Mouse (Mus musculus): ENCODE measurements at regions not wholly inside any gene's neighbourhood (a gene's known extent, or its start where the extent isn't known, plus 50 kb on each side); places are given as distances from the start of the nearest gene placed in this dataset.

DNA sequence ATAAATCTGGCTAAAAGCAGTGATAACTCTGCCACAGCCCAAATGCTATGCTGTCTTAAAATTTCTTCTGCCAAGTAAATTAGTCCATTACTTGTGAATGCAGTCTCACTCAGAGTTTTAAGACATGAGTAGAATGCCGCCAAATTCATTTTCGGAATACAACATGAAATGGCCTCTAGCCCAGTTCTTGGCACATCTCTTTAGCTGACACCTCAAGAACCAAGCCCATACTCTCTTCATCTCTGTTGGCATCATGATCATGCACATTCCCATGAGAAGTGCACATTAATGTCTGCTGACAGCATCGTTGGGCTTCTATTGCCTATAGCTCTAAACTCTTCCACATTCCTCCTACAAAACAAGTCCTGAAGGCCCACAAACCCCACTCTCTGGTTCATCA, 336.2 kb downstream of the Mycn start:
- H3K9ac ChIP-seq, result no peak overlapping the region
- no peak overlapping the region for H3K4me2 ChIP-seq (replicated peaks)
- no peaks in the 10 kb centered on the region for H3K4me1 ChIP-seq
- H3K9me3 ChIP-seq, result no peaks in the 10 kb centered on the region
- H3K4me3 ChIP-seq, result no peak overlapping the region
- no peak for ATAC-seq (ENCODE audit: low FRiP score, low read depth)
- no peaks in the 10 kb centered on the region for H3K36me3 ChIP-seq
- WGBS, result 94% methylated on average over 3 of the region's 3 CpGs
- no peaks in the 10 kb centered on the region for H3K27me3 ChIP-seq
- no peak overlapping the region for H3K27ac ChIP-seq

- no peak overlapping the region for H3K9ac ChIP-seq
- WGBS, result 38% methylated on average over 2 of the region's 2 CpGs
- ATAC-seq (ENCODE audit: low FRiP score, low read depth), result no peak
- no peaks in the 10 kb centered on the region for H3K27me3 ChIP-seq
- no peaks in the 10 kb centered on the region for H3K4me1 ChIP-seq
- H3K27ac ChIP-seq, result no peak overlapping the region
- H3K9me3 ChIP-seq, result no peaks in the 10 kb centered on the region
- H3K36me3 ChIP-seq, result no peaks in the 10 kb centered on the region
- H3K4me2 ChIP-seq (replicated peaks), result no peak overlapping the region
- H3K4me3 ChIP-seq, result no peak overlapping the region
Observed at GRCm38 (mm10) chr12:12601362-12601761, 339.4 kb downstream of the Fam49a start.

GRCm38 (mm10) chr12:12595399-12595798, 333.5 kb downstream of the Fam49a start:
- Histone ChIP-seq H3K9ac (no peak overlapping the region), H3K27me3 (no peaks in the 10 kb centered on the region), H3K9me3 (no peaks in the 10 kb centered on the region), H3K36me3 (no peaks in the 10 kb centered on the region), H3K27ac (no peak overlapping the region), H3K4me2 (replicated peaks) (no peak overlapping the region), H3K4me1 (no peaks in the 10 kb centered on the region), H3K4me3 (no peak overlapping the region)
- 83% methylated on average over 3 of the region's 3 CpGs for WGBS
- ATAC-seq (ENCODE audit: low FRiP score, low read depth), result no peak

DNA sequence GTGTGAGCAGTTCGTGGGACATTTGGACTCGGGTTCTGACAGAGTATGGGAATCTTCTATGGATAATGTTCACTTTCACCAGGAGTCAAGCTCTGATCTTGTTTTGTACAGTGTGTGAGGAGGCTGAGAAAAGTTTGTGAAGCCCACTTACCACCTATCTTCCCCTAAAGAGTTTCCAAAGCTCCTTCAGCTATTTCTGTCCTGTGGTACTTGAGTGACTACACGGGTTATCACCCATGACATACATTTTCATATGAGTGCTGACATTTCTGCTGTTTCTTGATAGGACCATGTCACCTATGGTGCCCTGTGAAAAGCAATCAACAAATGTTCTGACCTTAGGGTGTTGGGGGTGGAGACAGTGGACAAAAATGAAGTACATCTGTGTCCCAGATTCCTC, 332.6 kb downstream of the Fam49a start:
- Histone ChIP-seq H3K4me3 (no peak overlapping the region), H3K36me3 (no peaks in the 10 kb centered on the region), H3K27me3 (no peaks in the 10 kb centered on the region), H3K4me2 (replicated peaks) (no peak overlapping the region), H3K27ac (no peak overlapping the region), H3K9ac (no peak overlapping the region), H3K4me1 (no peaks in the 10 kb centered on the region), H3K9me3 (no peaks in the 10 kb centered on the region)
- WGBS, result 89% methylated on average over 3 of the region's 3 CpGs
- no peak for ATAC-seq (ENCODE audit: low FRiP score, low read depth)

- no peaks in the 10 kb centered on the region for H3K27me3 ChIP-seq
- H3K4me2 ChIP-seq (replicated peaks), result no peak overlapping the region
- ATAC-seq (ENCODE audit: low FRiP score, low read depth), result no peak
- no peaks in the 10 kb centered on the region for H3K36me3 ChIP-seq
- H3K4me3 ChIP-seq, result no peak overlapping the region
- H3K9ac ChIP-seq, result no peak overlapping the region
- peaks cover 7% of the 10 kb centered on the region for H3K4me1 ChIP-seq
- WGBS, result 90% methylated on average over 2 of the region's 2 CpGs
- H3K9me3 ChIP-seq, result no peaks in the 10 kb centered on the region
- H3K27ac ChIP-seq, result no peak overlapping the region
Observed at GRCm38 (mm10) chr12:12593343-12593742, 331.4 kb downstream of the Fam49a start.

- no peak for ATAC-seq (ENCODE audit: low FRiP score, low read depth)
- no peak overlapping the region for H3K4me3 ChIP-seq
- H3K36me3 ChIP-seq, result no peaks in the 10 kb centered on the region
- H3K27ac ChIP-seq, result no peak overlapping the region
- no peak overlapping the region for H3K4me2 ChIP-seq (replicated peaks)
- H3K27me3 ChIP-seq, result no peaks in the 10 kb centered on the region
- no peak overlapping the region for H3K9ac ChIP-seq
- H3K4me1 ChIP-seq, result peaks cover 18% of the 10 kb centered on the region
- no peaks in the 10 kb centered on the region for H3K9me3 ChIP-seq
- WGBS, result 67% methylated on average over 8 of the region's 8 CpGs
Observed at GRCm38 (mm10) chr12:12590753-12591291, 328.9 kb downstream of the Fam49a start.

- ATAC-seq (ENCODE audit: low FRiP score, low read depth), result peak; percentile 71; the same call in 1 of the 2 replicates
- no peak overlapping the region for H3K4me3 ChIP-seq
- 12% methylated on average over 5 of the region's 5 CpGs for WGBS
Observed at GRCm38 (mm10) chr12:12588771-12589370, 326.9 kb downstream of the Fam49a start.

GRCm38 (mm10) chr12:12586436-12586835, 324.5 kb downstream of the Fam49a start:
- Histone ChIP-seq H3K4me1 (peaks cover 29% of the 10 kb centered on the region), H3K27ac (no peak overlapping the region), H3K4me2 (replicated peaks) (no peak overlapping the region), H3K9ac (no peak overlapping the region), H3K4me3 (no peak overlapping the region), H3K36me3 (no peaks in the 10 kb centered on the region), H3K27me3 (no peaks in the 10 kb centered on the region), H3K9me3 (no peaks in the 10 kb centered on the region)
- ATAC-seq (ENCODE audit: low FRiP score, low read depth), result no peak
- WGBS, result 25% methylated on average over 6 of the region's 6 CpGs

More at GRCm38 (mm10) chr12:12588771-12589370, 326.9 kb downstream of the Fam49a start:
- H3K27ac ChIP-seq, result no peak overlapping the region
- no peak overlapping the region for H3K4me2 ChIP-seq (replicated peaks)
- no peak overlapping the region for H3K9ac ChIP-seq
- H3K27me3 ChIP-seq, result no peaks in the 10 kb centered on the region
- H3K9me3 ChIP-seq, result no peaks in the 10 kb centered on the region
- H3K36me3 ChIP-seq, result no peaks in the 10 kb centered on the region
- peaks cover 18% of the 10 kb centered on the region for H3K4me1 ChIP-seq

DNA sequence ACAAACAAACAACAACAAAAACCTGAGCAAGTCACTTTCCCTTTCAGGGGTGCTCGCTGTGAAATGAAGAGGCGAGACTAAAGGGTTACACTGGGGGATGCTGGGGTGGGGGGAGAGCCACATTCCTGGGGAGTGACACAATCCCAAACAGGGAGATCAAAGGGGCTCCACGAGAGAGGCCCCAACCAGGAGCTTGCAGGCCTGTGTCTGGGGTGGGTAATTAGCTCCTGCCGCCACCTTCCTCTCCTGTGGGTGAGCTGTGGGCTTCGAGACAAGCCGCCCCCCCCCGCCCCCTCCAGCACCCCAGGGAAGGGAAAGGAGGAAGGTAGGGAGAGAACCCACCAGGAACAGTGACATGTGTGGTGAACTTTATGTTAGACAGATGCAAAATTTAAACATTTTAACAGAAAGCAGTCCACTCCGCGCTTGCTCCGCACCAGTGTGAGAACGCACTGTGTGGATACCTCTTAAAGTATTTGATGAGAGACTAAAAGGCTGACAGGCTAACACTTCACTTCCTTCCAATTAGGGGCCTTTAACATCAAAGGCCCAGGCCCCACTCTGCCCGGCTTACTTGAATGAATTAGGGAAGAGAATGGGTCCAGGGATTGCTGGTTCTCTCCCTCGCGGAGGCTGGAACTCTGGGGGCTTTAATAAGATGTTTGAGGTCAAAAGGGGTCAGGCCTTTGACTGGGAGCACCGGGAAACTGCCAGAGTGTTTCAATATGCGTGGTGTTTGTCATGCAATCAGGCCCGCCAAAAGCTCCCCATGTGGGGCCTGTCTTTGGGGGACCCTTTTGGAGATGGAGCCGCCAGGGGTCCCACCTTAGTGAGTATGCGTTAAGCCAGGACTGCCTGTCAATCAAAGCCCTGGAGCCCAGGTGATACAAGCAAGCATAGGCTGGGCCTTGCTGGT, 319.6 kb downstream of the Fam49a start:
- peaks cover 31% of the 10 kb centered on the region for H3K4me1 ChIP-seq
- 6% methylated on average over 19 of the region's 19 CpGs for WGBS
- peak overlapping the region; percentile 23 for H3K27ac ChIP-seq
- no peak overlapping the region for H3K9ac ChIP-seq
- H3K4me3 ChIP-seq, result no peak overlapping the region
- no peaks in the 10 kb centered on the region for H3K27me3 ChIP-seq
- no peaks in the 10 kb centered on the region for H3K9me3 ChIP-seq
- H3K4me2 ChIP-seq (replicated peaks), result peak overlapping the region; percentile 49
- no peaks in the 10 kb centered on the region for H3K36me3 ChIP-seq
- ATAC-seq (ENCODE audit: low FRiP score, low read depth), result peak; percentile 88

DNA sequence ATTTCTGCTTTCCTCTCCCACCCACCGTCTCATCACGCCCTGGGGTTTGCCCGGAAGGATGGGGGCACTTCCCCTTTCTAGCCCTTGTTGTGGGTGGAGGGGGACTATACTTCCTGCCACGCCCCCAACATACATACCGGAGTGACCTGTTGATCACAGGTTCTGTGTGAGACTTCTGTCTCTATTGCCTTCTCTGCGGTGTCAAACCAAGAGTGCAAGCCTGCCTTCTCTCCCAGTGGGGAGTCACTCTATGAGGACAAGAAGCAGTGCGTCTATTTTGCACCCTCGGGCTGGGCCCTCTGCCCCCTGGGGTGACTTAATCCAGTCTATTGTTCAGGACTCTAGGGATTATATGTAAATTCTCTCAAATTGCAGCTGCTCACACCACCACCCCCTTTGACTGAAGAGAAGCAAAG, 318.8 kb downstream of the Fam49a start:
- peak overlapping the region; percentile 23; the same call in 1 of the 2 replicates for H3K27ac ChIP-seq
- H3K9ac ChIP-seq, result no peak overlapping the region
- no peaks in the 10 kb centered on the region for H3K27me3 ChIP-seq
- peak overlapping the region; percentile 49 for H3K4me2 ChIP-seq (replicated peaks)
- peaks cover 28% of the 10 kb centered on the region for H3K4me1 ChIP-seq
- 0 out of 2 replicates have a peak, but pooled peaks have one; percentile 13 for ATAC-seq (ENCODE audit: low FRiP score, low read depth)
- 5% methylated on average over 8 of the region's 8 CpGs for WGBS
- H3K9me3 ChIP-seq, result no peaks in the 10 kb centered on the region
- no peak overlapping the region for H3K4me3 ChIP-seq
- H3K36me3 ChIP-seq, result no peaks in the 10 kb centered on the region

DNA sequence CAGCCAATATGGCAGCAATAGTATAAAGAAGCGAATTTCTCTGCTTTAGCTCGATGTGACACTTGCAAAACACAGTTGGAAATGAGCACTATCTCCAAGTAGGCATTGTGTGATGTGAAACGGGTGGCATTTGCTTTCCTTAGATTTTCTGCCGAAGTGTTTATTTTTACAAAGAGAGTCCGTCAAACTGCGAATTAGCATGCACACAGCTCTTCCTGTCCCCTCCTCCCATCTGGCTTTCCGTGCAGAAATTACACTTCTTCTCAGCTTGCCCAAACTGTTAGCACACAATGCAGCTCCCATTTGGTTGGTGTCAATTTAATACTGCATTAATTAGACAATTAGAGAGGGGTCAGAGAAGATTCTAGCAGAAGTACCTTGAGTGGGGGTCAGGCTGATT, 316.3 kb downstream of the Fam49a start:
- Histone ChIP-seq H3K27me3 (no peaks in the 10 kb centered on the region), H3K9ac (no peak overlapping the region), H3K4me1 (peaks cover 28% of the 10 kb centered on the region), H3K36me3 (no peaks in the 10 kb centered on the region), H3K9me3 (no peaks in the 10 kb centered on the region), H3K4me2 (replicated peaks) (no peak overlapping the region), H3K27ac (no peak overlapping the region), H3K4me3 (no peak overlapping the region)
- WGBS, result 48% methylated on average over 7 of the region's 7 CpGs
- ATAC-seq (ENCODE audit: low FRiP score, low read depth), result no peak

GRCm38 (mm10) chr12:12570563-12571251, 308.8 kb downstream of the Fam49a start:
- H3K9me3 ChIP-seq, result no peaks in the 10 kb centered on the region
- 92% methylated on average over 7 of the region's 7 CpGs for WGBS
- H3K4me2 ChIP-seq (replicated peaks), result no peak overlapping the region
- no peak for ATAC-seq (ENCODE audit: low FRiP score, low read depth)
- no peak overlapping the region for H3K4me3 ChIP-seq
- no peaks in the 10 kb centered on the region for H3K36me3 ChIP-seq
- H3K9ac ChIP-seq, result no peak overlapping the region
- no peaks in the 10 kb centered on the region for H3K27me3 ChIP-seq
- no peak overlapping the region for H3K27ac ChIP-seq
- H3K4me1 ChIP-seq, result no peaks in the 10 kb centered on the region

Measured in limb, embryonic 13.5 days (tissue).